Mouse (Mus musculus) left cerebral cortex, adult 2 months (tissue): ENCODE measurements at regions not wholly inside any gene's neighbourhood (a gene's known extent, or its start where the extent isn't known, plus 50 kb on each side); places are given as distances from the start of the nearest gene placed in this dataset.
"Not testable (repeated sequence)": the region's sequence is repeated elsewhere in the genome, so short reads cannot be mapped to it uniquely, and the experiment has no call there.

Experiments
- DNase-seq, 2 experiments: peaks; one replicate each; pipeline ENCODE4 v3.0.0; 2021 to 2022; ENCODE audit warnings: low spot score in 2 of 2, mixed read lengths in 1 of 2; ENCODE audit errors: extremely low spot score in 1 of 2
- H3K27ac ChIP-seq: fragments of 200-600 bp; 2 replicates; pipeline ENCODE4 v1.8.1; 2022
- H3K4me3 ChIP-seq: fragments of 200-600 bp; 2 replicates; pipeline ENCODE4 v1.8.1; 2022
- CTCF ChIP-seq: fragments of 200-600 bp; IDR thresholded peaks from 2 replicates; pipeline ENCODE4 v1.8.1; 2022; ENCODE audit warnings: antibody characterized with exemption, mild to moderate bottlenecking, moderate library complexity
- intact Hi-C: fragments of 180-260 bp; cut with DNase I; formaldehyde crosslinking; loops from one replicate; pipeline ENCODE4 v1.15.1; 2025

DNA sequence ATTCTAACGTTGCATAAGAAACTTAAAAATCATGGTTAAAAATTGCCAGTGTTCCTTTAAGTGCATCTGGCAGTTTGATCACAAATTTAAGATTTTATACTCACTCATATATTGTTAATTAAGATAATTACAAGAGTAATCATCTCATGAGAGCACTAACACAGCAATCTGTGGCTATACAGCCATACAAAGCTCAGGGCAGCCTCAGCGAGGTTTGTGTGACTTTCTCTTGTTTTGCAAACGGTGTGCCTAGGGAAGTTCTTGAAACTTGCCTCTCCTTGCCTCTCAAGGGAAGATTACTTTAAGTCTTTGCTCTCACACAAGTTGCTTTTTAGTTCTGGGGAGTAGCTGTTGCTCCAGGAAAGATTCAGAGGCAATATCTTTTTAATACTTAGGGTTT lies 58.1 kb upstream of the Slc1a4 start:
- DNase-seq, result no peak
- TF ChIP-seq CTCF, result no peak
- intact Hi-C loops, result no loop called here
- Histone ChIP-seq H3K4me3 (no peak overlapping the region), H3K27ac (no peak overlapping the region)

DNA sequence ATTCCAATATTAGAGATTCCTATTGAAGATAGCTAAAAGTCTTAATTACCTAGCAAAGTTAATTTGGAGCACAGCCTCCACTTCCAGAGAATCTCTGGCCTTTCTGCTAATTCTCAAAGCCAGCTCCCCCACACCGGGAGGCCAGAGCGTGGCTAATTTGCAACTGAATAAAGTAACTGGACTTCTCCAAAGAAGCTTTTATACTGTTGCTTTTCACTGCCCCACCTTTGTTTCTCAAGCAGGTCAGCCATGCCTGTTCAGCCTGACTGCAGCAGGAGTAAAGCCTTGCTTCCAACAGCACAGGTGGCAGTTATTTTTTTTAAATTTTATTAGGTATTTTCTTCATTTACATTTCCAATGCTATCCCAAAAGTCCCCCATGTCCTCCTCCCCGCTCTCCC lies 60.8 kb upstream of the Slc1a4 start:
- DNase-seq, intact Hi-C loops, H3K4me3 ChIP-seq, H3K27ac ChIP-seq: not testable (repeated sequence)

- DNase-seq, H3K4me3 ChIP-seq, intact Hi-C loops, H3K27ac ChIP-seq: not testable (repeated sequence)
These were observed 61.3 kb upstream of the Slc1a4 start for GRCm38 (mm10) chr11:20393807-20394206.

DNA sequence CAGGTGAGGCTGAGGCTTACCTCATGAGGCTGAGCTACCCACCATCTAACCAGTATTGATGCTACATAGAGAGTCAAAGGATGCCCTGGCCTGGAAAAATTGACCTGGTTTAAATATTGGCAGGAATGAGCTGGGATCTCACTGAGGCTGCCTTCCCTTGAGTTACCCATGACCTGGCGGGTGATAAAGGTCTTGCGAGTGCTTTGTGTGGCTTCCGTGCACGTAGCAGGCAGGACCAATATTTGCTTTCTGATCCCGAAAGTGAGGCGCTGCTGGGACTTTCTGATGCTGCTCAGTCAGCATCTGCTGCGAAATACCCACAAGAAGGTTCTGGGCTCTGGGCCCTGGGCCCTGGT lies 63.3 kb upstream of the Slc1a4 start:
- intact Hi-C loops, result no loop called here
- no peak for TF ChIP-seq CTCF
- Histone ChIP-seq H3K4me3 (no peak overlapping the region), H3K27ac (no peak overlapping the region)
- DNase-seq, result no peak

DNA sequence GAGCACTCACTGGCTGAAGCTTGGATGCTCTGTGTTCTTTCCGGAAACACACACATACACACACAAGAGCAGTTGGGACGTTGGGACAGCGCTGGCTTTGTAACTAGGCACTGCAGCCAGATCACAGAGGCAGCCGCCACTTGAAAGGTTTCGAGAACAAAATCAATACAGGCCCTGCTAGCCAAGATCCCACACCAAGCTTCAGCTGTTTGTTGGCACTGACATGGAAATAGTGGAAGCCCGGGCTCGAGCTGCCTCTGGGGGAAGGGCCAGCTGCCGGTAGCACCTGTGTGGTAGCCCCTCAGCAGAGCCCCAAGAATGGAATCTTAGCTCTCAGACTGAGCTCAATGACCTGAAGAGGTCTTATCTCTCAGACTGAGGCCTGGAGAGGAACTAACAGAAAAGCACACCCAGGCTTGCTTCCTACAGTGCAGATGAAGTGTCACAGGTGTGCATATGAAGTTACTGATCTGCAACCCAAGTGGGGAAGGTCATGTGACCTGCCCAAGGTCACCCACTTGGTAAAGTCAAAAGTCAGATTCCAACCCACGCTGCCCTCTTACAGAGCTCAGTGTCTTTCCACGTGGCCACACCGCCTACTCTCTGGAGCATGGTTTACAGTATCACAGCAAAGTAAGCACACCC lies 63.8 kb upstream of the Slc1a4 start:
- peak in 1 of 2 experiments; percentile 28 for DNase-seq
- Histone ChIP-seq H3K27ac (no peak overlapping the region), H3K4me3 (no peak overlapping the region)
- intact Hi-C loops, result no loop called here
- TF ChIP-seq CTCF, result no peak

DNA sequence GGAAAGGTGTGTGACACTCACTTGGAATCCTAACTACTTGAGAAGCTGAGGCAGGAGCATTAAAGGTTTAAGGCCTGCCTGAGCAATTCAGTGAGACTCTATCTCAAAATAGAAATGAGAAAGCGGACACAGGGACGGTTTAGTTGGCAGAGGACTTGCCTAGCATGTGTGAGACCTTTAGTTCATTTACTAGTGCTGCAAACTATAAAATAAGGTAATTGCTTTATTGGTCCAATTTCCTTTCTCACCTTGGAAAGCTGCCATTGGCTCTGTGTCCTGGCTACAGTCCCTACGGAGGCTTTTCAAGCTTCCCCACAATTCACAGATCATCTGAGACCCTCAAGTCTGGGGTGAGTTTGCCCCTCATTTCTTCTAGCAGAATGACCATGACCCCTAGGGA lies 64.4 kb upstream of the Slc1a4 start:
- no peak overlapping the region for H3K27ac ChIP-seq
- no peak overlapping the region for H3K4me3 ChIP-seq
- no peak for DNase-seq
- no peak for TF ChIP-seq CTCF
- intact Hi-C loops, result no loop called here

DNA sequence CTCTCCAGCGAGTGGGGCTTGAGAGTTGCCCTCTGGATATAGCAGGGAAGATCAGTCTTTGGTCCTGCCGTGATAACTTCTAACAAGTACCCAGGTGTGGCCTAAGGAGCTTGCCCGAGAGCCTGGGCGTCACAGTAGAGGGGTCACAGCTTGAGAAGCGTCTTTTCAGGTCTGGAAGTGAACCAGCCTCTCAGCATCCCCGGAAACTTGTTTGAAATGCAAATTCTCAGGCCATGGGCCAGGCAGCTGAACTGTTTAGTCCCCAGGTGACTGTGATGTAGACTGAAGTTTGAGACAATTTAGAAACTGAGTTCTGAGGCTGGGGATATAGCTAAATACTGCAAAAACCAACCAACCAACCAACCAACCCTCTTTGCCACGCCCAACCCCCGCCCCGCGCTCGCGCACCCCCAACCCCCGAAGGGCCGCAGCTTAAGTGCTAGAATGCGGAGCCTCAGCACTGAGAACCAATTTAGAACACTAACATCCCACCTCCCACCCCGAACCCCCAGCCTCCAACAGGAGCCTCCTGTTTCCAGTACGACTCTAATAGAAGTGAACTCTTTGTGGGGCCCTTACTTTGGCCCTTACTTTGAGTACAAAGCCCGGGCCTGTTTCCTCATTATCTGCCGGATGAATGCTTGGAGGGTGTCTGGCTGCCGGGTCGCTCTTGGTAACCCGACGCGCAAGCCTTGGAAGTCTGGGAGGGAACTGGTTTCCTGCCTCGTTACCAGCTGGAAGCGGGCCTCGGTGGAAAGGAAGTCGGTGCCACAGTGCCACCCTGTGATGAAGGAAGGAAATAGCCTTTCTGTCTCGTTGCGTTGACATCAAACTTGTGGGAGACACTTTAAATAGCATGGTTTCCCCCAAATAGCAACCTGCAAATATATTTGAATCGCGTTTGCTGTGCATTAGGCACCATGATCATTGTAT lies 68.1 kb upstream of the Slc1a4 start:
- no peak overlapping the region for H3K27ac ChIP-seq
- peak; percentile 89 for TF ChIP-seq CTCF
- peak overlapping the region; percentile 45 for H3K4me3 ChIP-seq
- DNase-seq, result peak; percentile 78 to 82
- intact Hi-C loops, result loop anchor here (1.0 to 2.0 kb wide), 5 partner anchors 68 to 578 kb away; partner anchors contain the start of gene Slc1a4

DNA sequence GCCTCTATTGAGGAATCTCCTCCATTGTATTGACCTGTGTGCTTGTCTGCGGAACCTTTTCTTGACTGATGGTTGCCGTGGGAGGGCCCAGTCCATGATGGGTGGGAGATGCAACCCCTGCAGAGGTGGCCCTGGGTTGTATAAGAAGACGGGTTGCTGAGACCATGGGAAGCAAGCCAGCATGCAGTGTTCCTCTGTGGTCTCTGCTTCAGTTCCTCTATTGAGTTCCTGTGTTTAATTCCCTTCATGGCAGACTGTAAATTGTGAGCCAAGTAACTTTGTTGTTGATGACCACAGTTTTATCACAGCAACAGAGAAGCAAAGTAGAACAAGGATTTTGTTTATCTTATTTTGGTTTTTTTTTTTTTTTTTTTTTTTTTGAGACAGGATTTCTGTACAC lies 70.9 kb upstream of the Slc1a4 start:
- intact Hi-C loops, result no loop called here
- DNase-seq, result no peak
- TF ChIP-seq CTCF, result no peak
- Histone ChIP-seq H3K27ac (no peak overlapping the region), H3K4me3 (no peak overlapping the region)

GRCm38 (mm10) chr11:20404476-20404875 lies 72.0 kb upstream of the Slc1a4 start:
- Histone ChIP-seq H3K27ac (no peak overlapping the region), H3K4me3 (no peak overlapping the region)
- intact Hi-C loops, result no loop called here
- no peak for DNase-seq
- no peak for TF ChIP-seq CTCF

DNA sequence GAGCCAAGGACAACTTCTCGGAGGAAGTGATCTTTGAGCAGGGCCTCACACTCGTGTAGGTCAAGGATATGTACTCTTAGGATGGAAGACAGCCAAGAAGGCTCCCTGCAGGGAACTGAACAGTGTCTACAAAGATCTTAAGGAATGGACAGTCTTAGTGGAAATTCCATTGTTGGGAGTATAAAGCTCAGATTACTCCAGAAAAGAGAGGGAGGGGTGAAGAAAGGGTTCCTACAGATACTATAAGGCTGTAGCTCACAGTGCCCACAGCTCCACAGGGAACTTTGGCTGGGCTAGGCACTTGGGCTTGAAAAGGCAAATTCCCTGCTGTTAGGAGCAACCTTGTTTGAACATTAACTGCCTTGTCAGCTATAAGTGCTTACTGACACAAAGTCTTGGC lies 85.6 kb upstream of the Slc1a4 start:
- H3K27ac ChIP-seq, result no peak overlapping the region
- no peak for TF ChIP-seq CTCF
- intact Hi-C loops, result no loop called here
- no peak overlapping the region for H3K4me3 ChIP-seq
- no peak for DNase-seq

DNA sequence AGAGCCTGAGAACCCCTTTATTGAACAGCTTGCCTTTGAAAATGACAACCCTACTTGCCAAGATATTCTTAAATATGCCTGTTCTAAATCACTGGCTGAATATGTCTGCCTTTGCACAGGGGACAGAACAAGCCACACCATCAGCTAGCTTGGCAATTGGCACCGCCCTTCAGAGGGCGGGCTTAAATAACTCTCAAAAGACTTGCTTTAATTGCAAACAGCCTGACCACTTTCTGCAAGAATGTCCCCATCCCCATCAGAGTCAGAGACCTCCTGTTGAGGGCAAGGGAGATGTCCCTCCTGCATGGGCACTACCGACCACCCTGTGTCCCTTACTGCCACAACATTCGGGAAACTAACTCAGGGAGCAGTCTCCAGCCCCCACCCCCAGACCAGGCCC lies 88.4 kb upstream of the Slc1a4 start:
- no peak for DNase-seq
- Histone ChIP-seq H3K27ac (no peak overlapping the region), H3K4me3 (no peak overlapping the region)
- intact Hi-C loops, result no loop called here
- TF ChIP-seq CTCF, result no peak

DNA sequence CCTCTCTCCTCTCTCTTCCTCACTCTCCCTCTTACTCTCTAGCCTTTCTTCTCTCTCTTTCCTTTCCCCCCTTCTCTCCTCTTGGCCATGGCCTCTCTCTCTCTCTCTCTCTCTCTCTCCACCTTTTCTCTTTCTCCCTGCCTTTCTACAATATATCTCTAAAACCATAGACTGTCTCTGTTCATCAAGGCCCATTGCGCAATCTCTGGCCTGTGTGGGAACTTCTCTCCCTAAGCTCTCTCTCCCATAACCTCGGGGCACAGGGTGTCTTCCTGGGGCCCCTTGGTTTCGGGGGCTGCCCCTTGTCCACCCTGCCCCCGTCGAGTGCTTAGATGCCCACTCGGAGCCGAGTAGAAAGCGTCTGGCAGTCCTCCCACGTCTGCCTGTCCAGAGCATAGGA lies 103.5 kb upstream of the Slc1a4 start:
- Histone ChIP-seq H3K27ac (no peak overlapping the region), H3K4me3 (no peak overlapping the region)
- intact Hi-C loops, result no loop called here
- no peak for TF ChIP-seq CTCF
- no peak for DNase-seq

DNA sequence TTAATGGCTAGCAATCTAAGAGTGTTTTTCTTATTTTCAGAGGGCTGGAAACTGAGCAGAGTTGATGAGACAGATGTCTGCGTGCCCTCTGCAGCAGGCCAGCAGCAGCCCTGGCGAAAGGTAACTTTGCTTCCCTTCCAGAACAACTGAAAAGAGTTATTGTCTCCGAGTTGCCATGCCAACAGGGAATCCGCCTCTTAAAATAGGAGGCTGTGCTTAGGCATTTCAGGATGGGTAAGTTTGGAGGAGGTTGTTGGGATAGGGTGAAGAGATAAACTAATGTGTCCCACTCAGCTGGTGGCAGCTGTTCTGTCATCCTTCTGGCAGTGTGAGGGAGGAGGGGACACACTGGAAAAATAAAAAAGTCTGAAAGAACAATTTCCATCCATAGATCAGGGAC lies 100.6 kb upstream of the Sertad2 start:
- DNase-seq, result no peak
- intact Hi-C loops, result no loop called here
- H3K27ac ChIP-seq, result no peak overlapping the region
- H3K4me3 ChIP-seq, result no peak overlapping the region
- TF ChIP-seq CTCF, result no peak
